ENCODE assay signal across 33 mouse cellular contexts in the genomic region with DNA sequence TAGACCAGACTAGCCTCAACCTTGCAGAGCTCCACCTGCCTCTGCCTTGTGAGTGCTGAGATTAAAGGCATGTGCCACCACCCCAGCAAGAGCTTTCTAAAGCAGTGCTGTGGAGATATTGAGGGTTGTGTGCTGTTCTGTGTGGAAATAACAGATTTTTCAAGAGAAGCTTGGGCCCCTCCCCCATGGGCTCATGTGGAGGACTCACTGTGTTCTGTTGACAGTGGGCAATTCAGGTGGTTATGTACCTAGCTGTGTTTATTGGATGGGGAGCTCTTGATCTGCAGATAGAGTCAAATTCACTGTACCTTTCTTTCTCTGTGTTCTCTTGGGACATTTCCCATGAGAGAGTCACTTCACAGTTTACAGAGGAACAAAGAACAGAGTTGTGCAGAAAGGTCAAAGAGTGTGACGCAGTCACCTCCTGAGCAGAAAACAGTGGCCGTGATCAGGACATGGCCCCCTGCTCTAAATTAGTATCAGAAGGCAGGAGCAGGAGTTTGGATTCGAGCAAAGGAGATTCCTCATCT. TPM values are rescaled to one million over a fixed set of nuclear protein-coding genes. Genes with fewer than 3 reads are reported as not detected.
DNase-seq lines count a peak whose midpoint lies in the region; ATAC-seq and TF ChIP-seq lines count a peak whose summit lies in the region.
"Had no signal": no experiment of that assay in that cellular context is flagged by ENCODE, and none has a peak within 500 bp of the region (broad histone marks: within the 10 kb centered on the region; RNA-seq: fewer than 3 reads in every experiment).

No protein-coding gene starts in this region.

- H3K4me3 ChIP-seq in heart, adult 2 months, result no peak overlapping the region
- no peak overlapping the region for H3K4me3 ChIP-seq in heart, embryonic 12.5 days
- H3K4me3 ChIP-seq in liver, adult 2 months (ENCODE audit: insufficient read depth, low read depth, low read length), result no peak overlapping the region
- H3K4me3 ChIP-seq in liver, embryonic 11.5 days (ENCODE audit: low read depth, low read length), result no peak overlapping the region
- no peak overlapping the region for H3K4me3 ChIP-seq in lung, embryonic 16.5 days (ENCODE audit: low read length)
- H3K4me3 ChIP-seq: embryonic facial prominence, embryonic 12.5 days; left cerebral cortex, adult 2 months; limb, embryonic 12.5 days; myocyte; neural tube, embryonic 12.5 days had no signal

- no peaks in the 10 kb centered on the region for H3K27me3 ChIP-seq in heart, adult 2 months (ENCODE audit: control insufficient read depth, insufficient read depth, low read length)
- H3K27me3 ChIP-seq in heart, embryonic 12.5 days (replicated peaks), result no peaks in the 10 kb centered on the region
- no peaks in the 10 kb centered on the region for H3K27me3 ChIP-seq in liver, adult 2 months (ENCODE audit: control insufficient read depth, insufficient read depth, low read length)
- no peaks in the 10 kb centered on the region for H3K27me3 ChIP-seq in liver, embryonic 11.5 days (replicated peaks; ENCODE audit: control insufficient read depth, insufficient read depth, low read length)
- H3K27me3 ChIP-seq in lung, embryonic 16.5 days (ENCODE audit: control insufficient read depth, insufficient read depth, low read depth, low read length), result no peaks in the 10 kb centered on the region
- H3K27me3 ChIP-seq: embryonic facial prominence, embryonic 12.5 days; limb, embryonic 12.5 days; neural tube, embryonic 12.5 days; Patski had no signal

- intact Hi-C loops in heart, adult 2 months (cut with DNase I), result no loop called here

- WGBS in heart, adult 2 months, result 60% methylated on average over 3 of the region's 3 CpGs
- WGBS in heart, embryonic 12.5 days, result 75% methylated on average over 3 of the region's 3 CpGs
- 43% methylated on average over 3 of the region's 3 CpGs for WGBS in liver, adult 2 months
- WGBS in liver, embryonic 11.5 days, result 72% methylated on average over 3 of the region's 3 CpGs
- 60% methylated on average over 3 of the region's 3 CpGs for WGBS in lung, embryonic 16.5 days

- DNase-seq in heart, adult 2 months, result no peak
- DNase-seq in liver, adult 2 months (ENCODE audit: extremely low read depth, low read depth, low spot score), result peak; percentile 92
- DNase-seq in liver, embryonic 11.5 days (ENCODE audit: low spot score), result no peak
- no peak for DNase-seq in lung, adult 18-20 months
- no peak for DNase-seq in urinary bladder, adult 2 months (ENCODE audit: low spot score)
- DNase-seq: adrenal gland, postnatal 10 days; cerebellum, adult 11 months; cerebellum, adult 9-10 months; cerebellum, postnatal 36 days; gastrocnemius, postnatal 36 days; heart, adult 18-20 months; heart, postnatal 14 days; kidney, adult 18-20 months; right cerebral cortex, adult 18-20 months; spleen, adult 18-20 months; thymus, postnatal 14 days had no signal

- no peak overlapping the region for H3K9ac ChIP-seq in heart, adult 2 months (ENCODE audit: low read depth, low read length)
- no peak overlapping the region for H3K9ac ChIP-seq in heart, embryonic 12.5 days
- peak overlapping the region; percentile 19 for H3K9ac ChIP-seq in liver, adult 2 months (ENCODE audit: low read depth, low read length)
- no peak overlapping the region for H3K9ac ChIP-seq in liver, embryonic 11.5 days (ENCODE audit: low read depth, low read length)
- H3K9ac ChIP-seq in lung, embryonic 16.5 days (ENCODE audit: low read length), result no peak overlapping the region
- H3K9ac ChIP-seq: embryonic facial prominence, embryonic 12.5 days; limb, embryonic 12.5 days; liver, embryonic 14.5 days; neural tube, embryonic 12.5 days had no signal

- peak overlapping the region; percentile 69 for H3K27ac ChIP-seq in heart, adult 2 months
- no peak overlapping the region for H3K27ac ChIP-seq in heart, embryonic 12.5 days (ENCODE audit: poor library complexity, severe bottlenecking)
- H3K27ac ChIP-seq in liver, adult 2 months (replicated peaks; ENCODE audit: insufficient read depth, low read depth, low read length), result peak overlapping the region; percentile 82
- H3K27ac ChIP-seq in liver, embryonic 11.5 days (ENCODE audit: low read depth, low read length), result no peak overlapping the region
- H3K27ac ChIP-seq in lung, embryonic 16.5 days (ENCODE audit: low read length), result 0 out of 2 replicates have a peak overlapping the region, but pooled peaks have one; percentile 10
- H3K27ac ChIP-seq: left cerebral cortex, adult 2 months; limb, embryonic 12.5 days; liver, embryonic 14.5 days; neural tube, embryonic 12.5 days had no signal

- H3K4me1 ChIP-seq in heart, adult 2 months (ENCODE audit: control insufficient read depth, insufficient read depth, low read length), result peaks cover 29% of the 10 kb centered on the region
- peaks cover 38% of the 10 kb centered on the region for H3K4me1 ChIP-seq in heart, embryonic 12.5 days (replicated peaks)
- peaks cover 39% of the 10 kb centered on the region for H3K4me1 ChIP-seq in liver, adult 2 months (ENCODE audit: control insufficient read depth, insufficient read depth, low read length)
- peaks cover 3% of the 10 kb centered on the region; the same call in 1 of the 2 replicates for H3K4me1 ChIP-seq in liver, embryonic 11.5 days (replicated peaks; ENCODE audit: control insufficient read depth, insufficient read depth, low read length)
- H3K4me1 ChIP-seq in lung, embryonic 16.5 days (replicated peaks; ENCODE audit: control insufficient read depth, insufficient read depth, low read length), result peaks cover 33% of the 10 kb centered on the region
- H3K4me1 ChIP-seq: neural tube, embryonic 12.5 days had no signal

- H3K9me3 ChIP-seq in heart, embryonic 12.5 days (replicated peaks), result no peaks in the 10 kb centered on the region
- H3K9me3 ChIP-seq in liver, embryonic 11.5 days (ENCODE audit: control insufficient read depth, low read length), result no peaks in the 10 kb centered on the region
- no peaks in the 10 kb centered on the region for H3K9me3 ChIP-seq in lung, embryonic 16.5 days (ENCODE audit: control insufficient read depth, low read length)
- H3K9me3 ChIP-seq: embryonic facial prominence, embryonic 12.5 days; G1E; limb, embryonic 12.5 days; neural tube, embryonic 12.5 days had no signal

- no peak for TF ChIP-seq POLR2A in heart, adult 2 months (IDR thresholded peaks at IDR 0.05; ENCODE audit: insufficient read depth, low read depth, low read length)
- no peak for TF ChIP-seq POLR2A in liver, adult 2 months (IDR thresholded peaks at IDR 0.05; ENCODE audit: extremely low read depth, insufficient read depth, low read length)

- peaks cover 32% of the 10 kb centered on the region for H3K36me3 ChIP-seq in heart, adult 2 months (ENCODE audit: control insufficient read depth, insufficient read depth, low read length)
- no peaks in the 10 kb centered on the region for H3K36me3 ChIP-seq in heart, embryonic 12.5 days
- 0 out of 2 replicates have a peak, but pooled peaks cover 1% of the 10 kb centered on the region for H3K36me3 ChIP-seq in liver, adult 2 months (ENCODE audit: control insufficient read depth, insufficient read depth, low read length)
- no peaks in the 10 kb centered on the region for H3K36me3 ChIP-seq in liver, embryonic 11.5 days (ENCODE audit: control insufficient read depth, insufficient read depth, low read length)
- H3K36me3 ChIP-seq in lung, embryonic 16.5 days (ENCODE audit: control insufficient read depth, insufficient read depth, low read length), result no peaks in the 10 kb centered on the region
- H3K36me3 ChIP-seq: embryonic facial prominence, embryonic 12.5 days; G1E; limb, embryonic 12.5 days; neural tube, embryonic 12.5 days had no signal

- peaks cover 5% of the 10 kb centered on the region for H3K79me2 ChIP-seq in heart, adult 2 months (replicated peaks; ENCODE audit: control insufficient read depth, insufficient read depth, low read length)
- peaks cover 17% of the 10 kb centered on the region for H3K79me2 ChIP-seq in liver, adult 2 months (ENCODE audit: control insufficient read depth, insufficient read depth, low read length)

- ATAC-seq in heart, embryonic 12.5 days (ENCODE audit: insufficient number of reproducible peaks, low FRiP score), result no peak
- no peak for ATAC-seq in liver, embryonic 11.5 days (replicated peaks; ENCODE audit: low FRiP score)
- no peak for ATAC-seq in lung, embryonic 16.5 days (ENCODE audit: low read depth)
- ATAC-seq: forebrain, embryonic 14.5 days; hindbrain, embryonic 16.5 days; midbrain, embryonic 16.5 days; Patski had no signal

- TF ChIP-seq CTCF in heart, adult 2 months (IDR thresholded peaks at IDR 0.05), result no peak
- TF ChIP-seq CTCF in liver, adult 2 months (IDR thresholded peaks at IDR 0.05; ENCODE audit: low read depth, low read length), result no peak

- no peak overlapping the region for H3K4me2 ChIP-seq in heart, embryonic 12.5 days
- H3K4me2 ChIP-seq in liver, embryonic 11.5 days, result no peak overlapping the region
- H3K4me2 ChIP-seq in lung, embryonic 16.5 days (ENCODE audit: low read depth, low read length), result no peak overlapping the region
- H3K4me2 ChIP-seq: embryonic facial prominence, embryonic 12.5 days; limb, embryonic 12.5 days; midbrain, embryonic 11.5 days; neural tube, embryonic 12.5 days had no signal

- TF ChIP-seq EP300 in heart, adult 2 months (IDR thresholded peaks at IDR 0.05; ENCODE audit: insufficient read depth, low read depth, low read length), result no peak

RNA-seq across cellular contexts. Expression of a gene that starts 9.8 kb away (rescaled TPM):
- 10 to 100 TPM; 43.5 to 45.3 TPM for total RNA-seq in heart, adult 2 months (2021)
- polyA plus RNA-seq in heart, adult 2 months (2012; rRNA removed), result 27.2 and 27.5 TPM in 2 replicates
- 14.1 and 15.7 TPM in 2 replicates for polyA plus RNA-seq in heart, embryonic 12.5 days (2016; fragmentation: Nextera tagmentation; extraction: Ambion mirVana)
- total RNA-seq in liver, adult 2 months (2014; rRNA removed), result 14.2 and 15.9 TPM in 2 replicates
- 17.2 and 17.5 TPM in 2 replicates for polyA plus RNA-seq in liver, adult 2 months (2012; rRNA removed)
- 1.4 and 2.0 TPM in 2 replicates for polyA plus RNA-seq in liver, embryonic 11.5 days (2014; fragmentation: Nextera tagmentation; extraction: Ambion mirVana)
- 12.9 and 15.1 TPM in 2 replicates for polyA plus RNA-seq in lung, embryonic 16.5 days (2015; fragmentation: Nextera tagmentation; extraction: Ambion mirVana)
- 22.3 and 43.1 TPM in 2 replicates for polyA plus RNA-seq in urinary bladder, adult 2 months (2012; rRNA removed)

RNA-seq across cellular contexts. Expression of a gene that starts 37.3 kb away (rescaled TPM):
- not detected for total RNA-seq in heart, adult 2 months (2021)
- polyA plus RNA-seq in heart, adult 2 months (2012; rRNA removed), result 1.4 TPM in 1 of 2 replicates, not detected in the other
- polyA plus RNA-seq in heart, embryonic 12.5 days (2016; fragmentation: Nextera tagmentation; extraction: Ambion mirVana), result 0.14 TPM in 1 of 2 replicates, not detected in the other
- not detected in 2 replicates for total RNA-seq in liver, adult 2 months (2014; rRNA removed)
- not detected in 2 replicates for polyA plus RNA-seq in liver, adult 2 months (2012; rRNA removed)
- not detected in 2 replicates for polyA plus RNA-seq in liver, embryonic 11.5 days (2014; fragmentation: Nextera tagmentation; extraction: Ambion mirVana)
- 0.87 and 1.4 TPM in 2 replicates for polyA plus RNA-seq in lung, embryonic 16.5 days (2015; fragmentation: Nextera tagmentation; extraction: Ambion mirVana)
- polyA plus RNA-seq in urinary bladder, adult 2 months (2012; rRNA removed), result 0.55 and 0.59 TPM in 2 replicates
- total RNA-seq: gastrocnemius, postnatal 36 days; megakaryocyte, adult 5-6 weeks had no signal
- polyA plus RNA-seq: G1E; heart, embryonic 14.5 days; limb, embryonic 12.5 days; liver, embryonic 14.5 days; stomach, embryonic 16.5 days had no signal

RNA-seq across cellular contexts. Expression of a gene that starts 50.2 kb away (rescaled TPM):
- 10 to 100 TPM; 36.6 to 37.5 TPM for total RNA-seq in heart, adult 2 months (2021)
- polyA plus RNA-seq in heart, adult 2 months (2012; rRNA removed), result 51.5 and 52.6 TPM in 2 replicates
- polyA plus RNA-seq in heart, embryonic 12.5 days (2016; fragmentation: Nextera tagmentation; extraction: Ambion mirVana), result 10.3 and 11.6 TPM in 2 replicates
- total RNA-seq in liver, adult 2 months (2014; rRNA removed), result 3.0 and 3.2 TPM in 2 replicates
- 25.0 and 28.3 TPM in 2 replicates for polyA plus RNA-seq in liver, adult 2 months (2012; rRNA removed)
- polyA plus RNA-seq in liver, embryonic 11.5 days (2014; fragmentation: Nextera tagmentation; extraction: Ambion mirVana), result 4.3 TPM in 2 replicates
- polyA plus RNA-seq in lung, embryonic 16.5 days (2015; fragmentation: Nextera tagmentation; extraction: Ambion mirVana), result 2.2 and 3.4 TPM in 2 replicates
- 25.8 and 34.2 TPM in 2 replicates for polyA plus RNA-seq in urinary bladder, adult 2 months (2012; rRNA removed)

Comparison
In these comparisons a context has a peak if more than half of its experiments do, and no peak if none do; other contexts are left out.
1. H3K27ac ChIP-seq: peak in heart, adult 2 months (single experiment), liver, adult 2 months (single experiment) and lung, embryonic 16.5 days (single experiment); none in heart, embryonic 12.5 days (single experiment) and liver, embryonic 11.5 days (single experiment).